Mouse (Mus musculus): ENCODE measurements at regions not wholly inside any gene's neighbourhood (a gene's known extent, or its start where the extent isn't known, plus 50 kb on each side); places are given as distances from the start of the nearest gene placed in this dataset.
"Not testable (repeated sequence)": the region's sequence is repeated elsewhere in the genome, so short reads cannot be mapped to it uniquely, and the experiment has no call there.

DNA sequence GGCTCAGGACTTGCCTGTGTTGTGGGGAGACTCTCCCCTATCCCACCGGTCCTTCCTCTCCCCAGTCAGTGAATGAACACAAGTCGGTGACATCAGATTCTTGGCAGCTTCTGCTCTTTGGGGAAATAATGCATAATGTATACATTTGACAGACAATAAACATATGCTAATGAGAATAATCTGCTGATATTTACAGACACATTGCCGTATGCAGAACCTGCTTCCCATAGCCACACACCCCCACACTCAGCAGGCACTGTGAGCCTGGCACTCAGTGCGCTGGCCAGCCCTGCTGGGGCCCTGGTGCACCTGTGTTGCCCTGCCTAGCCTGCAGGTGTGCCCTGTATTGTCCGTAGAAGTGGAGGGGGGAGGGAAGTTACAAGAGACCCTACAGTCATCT, 215.5 kb downstream of the Matn1 start:
- no peak for DNase-seq (ENCODE audit: low spot score in 2 of 2)

GRCm38 (mm10) chr4:131160135-131160534, 215.9 kb downstream of the Matn1 start:
- no peak for DNase-seq (ENCODE audit: low spot score in 2 of 2)

- no peak for DNase-seq (ENCODE audit: low spot score in 2 of 2)
Measured at GRCm38 (mm10) chr4:131161501-131161900, 217.3 kb downstream of the Matn1 start.

DNA sequence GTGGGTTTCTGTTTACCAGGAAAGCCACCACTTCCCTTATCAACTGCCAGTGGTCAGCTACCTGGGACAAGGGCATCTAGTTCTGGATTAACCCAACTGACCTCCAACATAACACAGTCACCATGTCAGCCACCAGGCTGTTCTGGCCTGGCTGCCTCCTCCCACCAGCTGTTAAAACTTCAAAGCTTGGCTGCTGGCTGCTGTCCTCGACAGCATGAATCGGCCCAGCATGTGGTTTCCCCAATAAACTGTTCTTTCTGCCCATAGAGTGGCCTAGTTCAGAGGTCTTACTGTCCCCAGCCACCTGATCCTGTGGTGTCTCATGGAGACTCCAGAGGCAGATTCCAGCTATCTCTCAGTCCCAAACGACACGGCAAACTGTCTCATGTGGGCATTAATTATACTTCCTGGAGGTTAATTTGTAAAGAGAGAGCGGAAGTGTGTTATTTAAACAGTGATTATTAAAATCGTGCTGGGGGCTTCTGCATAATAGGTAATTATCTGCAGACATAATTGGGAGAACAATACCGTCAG, 219.7 kb downstream of the Matn1 start:
- DNase-seq (ENCODE audit: low spot score in 2 of 2) = no peak

GRCm38 (mm10) chr4:131166574-131167270, 222.5 kb downstream of the Matn1 start:
- DNase-seq (ENCODE audit: low spot score in 2 of 2) = no peak

- DNase-seq (ENCODE audit: low spot score in 2 of 2) = no peak
Measured at GRCm38 (mm10) chr4:131167921-131168320, 223.7 kb downstream of the Matn1 start.

DNA sequence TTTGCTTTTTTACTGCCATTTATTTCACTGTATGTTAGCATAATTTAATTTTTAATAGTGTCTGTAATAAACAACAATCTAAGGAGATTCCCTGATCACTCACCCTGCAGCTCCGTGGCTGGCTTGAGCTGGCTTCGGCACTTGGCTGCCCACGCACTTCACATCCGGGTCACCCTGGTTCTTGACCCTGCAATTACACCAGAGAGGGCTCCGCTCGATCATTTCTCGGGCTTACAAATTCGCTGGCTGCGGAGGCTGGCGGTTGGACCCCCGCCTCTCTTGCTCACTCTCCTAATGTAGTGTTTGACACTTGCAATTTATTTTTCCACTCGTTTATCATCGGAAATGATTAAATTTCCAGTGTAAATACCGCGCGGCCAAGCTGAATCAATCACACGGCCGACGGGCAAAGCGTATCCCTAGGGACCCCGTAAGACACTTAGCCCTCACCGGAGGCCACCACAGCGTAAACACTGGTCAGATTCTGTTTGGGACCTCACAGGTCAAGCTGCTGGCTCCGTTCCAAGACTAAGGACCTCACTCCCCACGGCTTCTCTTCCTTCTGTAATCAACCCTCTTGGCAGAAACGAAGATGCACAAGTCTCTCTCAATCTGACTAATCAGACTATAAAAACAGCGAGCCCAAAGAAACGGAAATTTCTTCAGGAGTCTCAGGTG, 229.7 kb downstream of the Matn1 start:
- DNase-seq (ENCODE audit: low spot score in 2 of 2) = no peak

GRCm38 (mm10) chr4:131176701-131177100, 232.5 kb downstream of the Matn1 start:
- DNase-seq (ENCODE audit: low spot score in 2 of 2) = no peak

- DNase-seq (ENCODE audit: low spot score in 2 of 2) = no peak
Measured at GRCm38 (mm10) chr4:131177889-131178288, 233.7 kb downstream of the Matn1 start.

GRCm38 (mm10) chr4:131178642-131179041, 234.5 kb downstream of the Matn1 start:
- DNase-seq (ENCODE audit: low spot score in 2 of 2) = not testable (repeated sequence)

- DNase-seq (ENCODE audit: low spot score in 2 of 2) = no peak
Measured at GRCm38 (mm10) chr4:131188066-131188465, 243.9 kb downstream of the Matn1 start.

DNA sequence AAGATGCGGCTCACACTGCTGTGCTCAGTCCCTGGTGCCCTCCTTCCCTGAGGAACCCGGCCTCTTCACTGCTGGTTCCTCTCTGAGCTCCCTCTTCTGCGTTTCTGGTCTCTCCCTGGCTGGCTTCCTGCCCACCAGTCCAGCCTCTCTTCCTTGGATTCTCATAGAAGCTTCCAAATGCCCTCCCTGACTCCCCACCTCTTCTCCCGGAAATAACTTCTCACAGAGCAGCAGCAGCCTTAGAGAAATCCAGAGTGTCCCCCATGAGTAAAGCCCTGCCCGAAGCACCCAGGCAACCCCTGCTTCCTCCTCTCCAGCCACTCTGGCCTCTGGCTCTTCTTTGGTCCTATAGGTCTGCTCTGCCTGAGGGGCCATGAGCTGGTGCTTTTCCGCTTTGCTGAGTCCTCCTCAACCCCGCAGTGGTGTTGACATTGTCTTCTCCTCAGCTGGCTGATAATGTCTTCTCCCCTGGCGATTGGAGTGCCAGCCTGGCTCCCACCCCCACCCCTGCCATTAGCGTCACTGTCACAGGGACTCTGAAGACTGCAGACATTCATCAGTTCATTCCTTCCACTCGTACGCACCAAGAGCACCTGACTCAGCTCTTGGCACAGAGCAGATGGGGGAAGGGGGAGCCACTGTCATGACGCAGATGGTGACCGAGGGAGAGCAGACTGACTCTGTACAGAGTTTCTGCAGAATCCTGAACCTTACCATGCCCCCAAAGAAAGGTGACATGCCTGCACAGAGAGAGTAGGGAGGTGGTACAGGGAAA, 247.1 kb downstream of the Matn1 start:
- DNase-seq (ENCODE audit: low spot score in 2 of 2) = no peak

- DNase-seq (ENCODE audit: low spot score in 2 of 2) = no peak
Measured at GRCm38 (mm10) chr4:131193900-131194419, 249.8 kb downstream of the Matn1 start.

DNA sequence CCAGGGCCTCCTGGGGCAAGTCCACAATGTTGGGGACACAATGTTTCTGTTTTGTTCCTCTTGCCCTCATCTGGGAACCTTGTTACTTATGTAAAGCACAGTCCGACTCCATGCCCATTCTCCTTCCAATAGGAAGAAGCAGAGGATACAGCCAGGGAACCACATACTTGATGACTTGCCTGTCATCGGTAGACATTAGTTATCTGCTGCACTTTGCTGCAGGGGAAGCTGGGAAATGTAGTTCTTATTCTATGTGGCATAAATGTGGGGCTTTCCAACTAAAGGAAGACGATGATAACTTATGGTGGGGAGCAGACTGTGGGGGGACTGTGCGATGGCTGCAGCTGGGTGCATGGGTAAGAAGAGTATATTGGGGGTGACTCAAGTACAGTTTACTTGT, 252.0 kb downstream of the Matn1 start:
- DNase-seq (ENCODE audit: low spot score in 2 of 2) = no peak

- no peak for DNase-seq (ENCODE audit: low spot score in 2 of 2)
Measured at GRCm38 (mm10) chr4:131203721-131204120, 259.5 kb downstream of the Matn1 start.

- DNase-seq (ENCODE audit: low spot score in 2 of 2) = no peak
Measured at GRCm38 (mm10) chr4:131204722-131205121, 260.5 kb downstream of the Matn1 start.

DNA sequence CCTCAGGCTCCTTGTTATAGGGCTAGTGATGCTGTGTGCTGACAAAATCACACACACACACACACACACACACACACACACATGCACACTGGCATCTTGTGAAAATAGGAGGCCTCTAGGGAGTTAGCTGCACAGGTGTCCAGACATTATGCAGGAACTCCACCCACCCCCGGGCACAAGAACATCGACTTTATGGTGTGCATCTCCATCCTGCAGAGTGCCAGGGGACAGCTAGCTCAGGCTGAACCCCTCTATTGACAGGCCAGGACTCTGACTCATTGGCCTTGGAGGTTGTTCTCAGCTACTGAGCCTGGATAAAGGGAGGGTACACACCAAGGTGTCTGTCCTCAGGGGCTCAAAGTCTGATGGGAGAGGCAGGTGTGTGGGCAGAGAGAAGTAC, 260.9 kb downstream of the Matn1 start:
- DNase-seq (ENCODE audit: low spot score in 2 of 2) = no peak

DNA sequence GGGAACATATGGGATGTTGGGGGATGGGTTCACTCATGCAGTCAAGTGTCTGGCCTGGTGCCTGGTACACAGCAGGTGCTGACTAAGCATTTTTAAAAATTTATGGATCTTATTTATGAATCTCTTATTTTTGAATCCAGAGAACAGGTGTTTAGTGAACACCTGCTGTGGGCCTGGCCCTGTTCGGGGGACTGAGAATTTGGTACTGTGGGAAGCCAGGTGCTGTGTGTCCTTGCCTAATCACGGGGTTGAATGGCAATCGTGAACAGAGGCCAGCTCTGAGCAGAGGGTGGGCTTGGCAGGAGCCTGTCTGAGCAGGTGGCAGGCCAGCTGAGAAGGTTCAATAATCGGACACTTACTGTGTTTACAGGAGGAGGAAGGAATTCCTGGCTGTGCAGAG, 261.5 kb downstream of the Matn1 start:
- no peak for DNase-seq (ENCODE audit: low spot score in 2 of 2)

DNA sequence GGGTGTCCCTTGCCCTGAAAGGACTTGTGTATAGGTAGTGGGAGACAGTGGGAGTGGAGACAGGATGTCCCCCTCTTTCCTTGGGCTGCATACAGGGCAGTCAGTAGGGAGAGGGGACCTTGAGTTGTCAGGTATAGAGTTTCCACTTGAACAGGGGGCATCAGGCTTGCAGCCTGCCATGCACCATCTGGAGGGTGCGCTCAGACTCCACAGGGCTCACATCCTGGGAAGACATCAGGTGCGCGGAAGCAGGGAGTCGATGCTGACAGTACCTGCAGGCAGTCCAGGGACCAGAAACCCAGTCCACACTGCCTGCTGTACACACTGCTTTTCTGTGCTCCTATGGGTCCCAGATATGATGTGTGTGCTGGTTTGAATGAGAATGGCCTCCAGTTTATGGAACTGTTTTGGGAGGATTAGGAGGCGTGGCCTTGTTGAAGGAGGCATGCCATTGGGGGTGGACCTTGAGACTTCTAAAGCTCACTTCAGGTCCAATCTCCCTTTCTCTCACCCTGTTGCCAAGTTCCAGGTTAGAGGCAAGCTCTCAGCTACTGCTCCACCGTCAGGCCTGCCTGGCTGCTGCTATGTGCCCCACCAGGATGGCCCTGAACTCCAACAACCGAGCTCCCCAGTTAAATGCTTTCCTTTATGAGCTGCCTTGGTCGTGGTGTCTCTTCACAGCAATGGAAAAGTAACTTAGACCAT, 262.1 kb downstream of the Matn1 start:
- DNase-seq (ENCODE audit: low spot score in 2 of 2) = no peak

- no peak for DNase-seq (ENCODE audit: low spot score in 2 of 2)
Measured at GRCm38 (mm10) chr4:131206886-131207200, 262.7 kb downstream of the Matn1 start.

- no peak for DNase-seq (ENCODE audit: low spot score in 2 of 2)
Measured at GRCm38 (mm10) chr4:131207249-131207648, 263.1 kb downstream of the Matn1 start.

DNA sequence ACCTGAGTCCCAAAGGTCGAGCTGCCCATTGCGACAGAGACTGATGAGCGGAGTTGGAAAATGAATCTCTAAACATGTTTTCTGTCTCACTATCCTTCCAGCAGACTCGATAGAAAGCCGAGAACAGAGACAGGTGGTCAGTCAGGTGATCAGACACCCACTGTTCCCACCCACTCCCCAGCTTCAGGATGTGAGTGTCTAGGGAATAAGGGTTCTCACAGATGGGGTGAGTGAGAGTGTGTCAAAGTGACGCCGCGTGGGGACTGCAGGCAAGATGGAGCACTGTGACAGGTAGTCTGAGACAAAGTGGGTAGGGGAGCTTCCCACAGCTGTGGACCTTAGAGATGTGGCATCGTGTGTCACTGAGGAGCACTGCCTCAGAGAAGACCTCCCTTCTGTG, 264.0 kb downstream of the Matn1 start:
- no peak for DNase-seq (ENCODE audit: low spot score in 2 of 2)
